Mouse (Mus musculus) lung, adult 2 months (tissue): Measurements from ENCODE around the gene Lgr5. TPM values are rescaled to one million over a fixed set of nuclear protein-coding genes. Genes with fewer than 3 reads are reported as not detected.

ENCODE experiments used
- DNase-seq: peaks from one replicate; pipeline ENCODE4 v3.0.0; 2022
- H3K4me1 ChIP-seq: fragments of 200-500 bp; 2 replicates; pipeline ENCODE4 v1.6.1; 2011; ENCODE audit warnings: low read length; ENCODE audit not compliant: control insufficient read depth, insufficient read depth
- H3K4me3 ChIP-seq: fragments of 200-500 bp; replicated peaks from 2 replicates; pipeline ENCODE3; 2011; ENCODE audit warnings: low read depth, mild to moderate bottlenecking, control low read depth, low read length; ENCODE audit errors: extremely low read depth
- CTCF ChIP-seq: fragments of 200-500 bp; IDR thresholded peaks from 2 replicates; pipeline ENCODE4 v1.5.1; 2011; ENCODE audit warnings: mild to moderate bottlenecking, low read length, control low read depth; ENCODE audit not compliant: insufficient read depth
- POLR2A ChIP-seq: fragments of 200-500 bp; IDR thresholded peaks from 2 replicates; pipeline ENCODE4 v1.6.1; 2011; ENCODE audit warnings: low read depth, mild to moderate bottlenecking, control low read depth, low read length, borderline replicate concordance; ENCODE audit errors: extremely low read depth
- WGBS: fragments of 180-500 bp; shearing (Covaris S2); methylation state at CpG from one replicate; pipeline ENCODE4 v1.1.7; 2018; 5-methylcytosine and 5-hydroxymethylcytosine counted together
- polyA plus RNA-seq: library from polyadenylated mRNA; depleted of rRNA; stranded (reverse); fragments of >200 nt; gene quantifications from 2 replicates; pipeline ENCODE4 v1.2.3, GENCODE M21; 2012

Lgr5 gene
- polyA plus RNA-seq, 1 experiment = 0.43 TPM

DNA sequence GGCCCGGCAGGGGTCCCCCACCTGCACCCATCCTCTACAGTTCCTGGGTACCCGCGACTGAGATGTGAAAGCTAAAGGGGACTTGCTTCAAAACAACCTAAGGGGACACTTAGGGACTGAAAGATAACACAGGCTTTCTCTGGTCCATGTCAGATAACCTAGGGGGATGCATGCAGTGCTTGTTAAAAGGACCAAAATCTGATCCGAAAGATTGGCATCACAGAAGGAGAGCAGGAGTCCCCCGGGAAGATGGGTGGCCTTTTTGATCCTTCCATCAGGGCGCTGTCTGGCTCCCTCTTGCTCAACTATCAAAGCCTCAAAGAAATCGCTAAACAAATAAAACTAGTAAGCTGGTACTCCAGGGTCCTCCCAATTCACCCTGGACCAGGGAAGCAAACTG, 399 bp upstream of the Lgr5 start:
- Histone ChIP-seq H3K4me3 (no peak overlapping the region), H3K4me1 (peaks cover 8% of the 10 kb centered on the region; the same call in 1 of the 2 replicates)
- no peak for TF ChIP-seq CTCF
- no peak for TF ChIP-seq POLR2A
- no peak for DNase-seq
- WGBS = 3% methylated on average over 7 of the region's 7 CpGs

DNA sequence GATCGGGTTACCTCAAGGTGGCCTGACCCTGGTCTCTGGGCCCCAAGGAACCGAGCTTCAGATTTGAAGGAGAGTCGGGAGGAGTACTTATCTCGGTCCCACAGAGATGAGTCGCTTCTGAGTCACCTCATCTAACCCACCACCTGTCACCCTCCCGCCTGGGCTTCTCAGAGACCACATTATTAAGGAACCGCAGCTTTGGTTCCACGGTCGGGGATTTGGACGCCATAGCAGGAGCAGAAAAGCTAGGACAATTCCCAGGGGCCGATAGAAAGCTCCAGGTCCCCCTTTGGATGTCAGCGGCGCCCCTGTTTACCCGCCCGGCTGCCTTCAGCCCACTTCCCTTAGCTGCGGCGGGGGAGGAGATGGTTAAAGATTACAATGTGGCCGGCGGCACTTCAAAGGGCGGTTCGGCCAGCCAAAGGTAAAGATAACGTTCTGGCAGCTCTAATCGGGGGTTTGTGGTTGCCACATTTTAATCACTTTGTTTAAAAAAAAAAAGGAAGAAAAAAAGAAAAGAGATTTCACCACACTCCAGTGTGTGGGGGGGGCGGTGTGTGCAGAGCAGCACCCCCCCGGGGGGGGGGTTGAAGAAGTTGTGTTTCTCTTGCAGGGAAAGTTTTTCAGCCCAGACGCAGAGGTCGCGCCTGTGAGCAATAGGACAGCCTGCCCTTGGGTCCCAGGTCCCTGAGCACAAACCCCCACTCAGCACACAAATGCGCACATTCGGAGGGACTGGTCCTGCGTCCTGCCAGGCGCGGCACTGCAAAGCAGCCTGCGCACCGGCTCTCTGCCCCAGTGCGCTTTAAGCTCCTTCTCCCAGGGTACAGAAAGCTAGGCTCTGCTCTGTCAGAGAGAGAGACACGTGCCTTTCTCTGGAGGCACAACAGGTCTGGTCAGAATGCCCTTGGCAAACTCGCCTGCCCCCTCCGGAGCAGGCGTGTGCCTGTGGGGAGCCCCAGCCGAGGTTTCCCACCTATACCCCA, 1.0 kb downstream of the Lgr5 start:
- H3K4me3 ChIP-seq = no peak overlapping the region
- peaks cover 8% of the 10 kb centered on the region; the same call in 1 of the 2 replicates for H3K4me1 ChIP-seq
- peak; percentile 5 for DNase-seq
- 1% methylated on average over 41 of the region's 41 CpGs for WGBS
- no peak for TF ChIP-seq CTCF

DNA sequence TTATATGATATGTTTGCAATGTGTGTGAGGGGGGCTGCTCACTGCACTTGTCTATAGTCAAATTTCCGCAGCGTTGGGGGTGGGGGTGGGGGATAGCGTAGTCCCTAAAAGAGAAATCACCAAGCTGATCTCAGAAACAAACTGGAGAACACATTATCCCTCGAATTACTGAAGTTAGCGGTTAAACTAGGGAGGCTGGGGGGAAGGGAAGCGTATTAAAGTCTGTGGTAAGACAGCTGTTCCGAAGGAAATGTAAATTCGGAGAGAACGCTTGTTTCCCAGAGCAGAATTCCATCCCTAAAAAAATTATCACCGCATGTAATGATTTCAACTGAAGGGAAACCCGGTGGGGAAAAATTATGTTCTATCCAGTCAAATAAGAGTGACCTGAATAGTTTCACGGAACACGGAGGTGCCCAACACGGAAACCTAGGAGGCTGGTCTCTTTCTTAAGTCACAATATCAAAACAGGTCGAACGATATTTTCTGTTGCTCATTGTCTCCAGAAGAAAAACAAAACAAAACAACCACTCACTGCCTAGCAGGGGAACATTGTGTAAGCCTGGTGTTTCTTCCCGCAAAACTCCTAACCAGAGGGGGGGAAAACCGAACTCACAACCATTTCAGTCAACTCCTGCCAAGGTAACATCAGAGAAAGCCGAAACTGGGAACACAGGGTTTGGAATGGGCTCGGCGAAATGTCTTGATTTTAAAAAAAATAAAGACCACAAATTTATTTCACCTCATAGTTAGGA, 1.9 kb downstream of the Lgr5 start:
- TF ChIP-seq POLR2A (no peak), CTCF (no peak)
- WGBS = 3% methylated on average over 21 of the region's 21 CpGs

DNA sequence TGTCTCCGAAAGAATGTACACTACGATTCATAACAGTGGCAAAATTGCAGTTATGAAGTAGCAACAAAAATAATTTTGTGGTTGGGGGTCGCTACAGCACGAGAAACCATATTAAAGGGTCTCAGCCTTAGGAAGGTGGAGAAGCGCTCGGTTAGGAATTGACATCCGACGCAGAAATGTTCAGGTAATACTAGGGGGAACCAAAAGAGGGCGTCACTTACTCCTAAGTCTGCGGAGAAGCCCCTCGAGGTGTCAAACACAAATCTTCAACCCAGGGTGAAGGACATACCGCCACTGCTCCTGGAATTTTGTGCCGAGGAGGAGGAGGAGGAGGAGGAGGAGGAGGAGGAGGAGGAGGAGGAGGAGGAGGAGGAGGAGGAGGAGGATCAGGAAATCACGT, 2.9 kb downstream of the Lgr5 start:
- WGBS = 24% methylated on average over 13 of the region's 14 CpGs
- TF ChIP-seq CTCF = no peak
- no peak for TF ChIP-seq POLR2A
- H3K4me3 ChIP-seq = no peak overlapping the region
- DNase-seq = no peak
- H3K4me1 ChIP-seq = peaks cover 8% of the 10 kb centered on the region

More for the DNA sequence above, 1.9 kb downstream of the Lgr5 start:
- no peak for DNase-seq
- Histone ChIP-seq H3K4me3 (no peak overlapping the region), H3K4me1 (peaks cover 8% of the 10 kb centered on the region; the same call in 1 of the 2 replicates)

DNA sequence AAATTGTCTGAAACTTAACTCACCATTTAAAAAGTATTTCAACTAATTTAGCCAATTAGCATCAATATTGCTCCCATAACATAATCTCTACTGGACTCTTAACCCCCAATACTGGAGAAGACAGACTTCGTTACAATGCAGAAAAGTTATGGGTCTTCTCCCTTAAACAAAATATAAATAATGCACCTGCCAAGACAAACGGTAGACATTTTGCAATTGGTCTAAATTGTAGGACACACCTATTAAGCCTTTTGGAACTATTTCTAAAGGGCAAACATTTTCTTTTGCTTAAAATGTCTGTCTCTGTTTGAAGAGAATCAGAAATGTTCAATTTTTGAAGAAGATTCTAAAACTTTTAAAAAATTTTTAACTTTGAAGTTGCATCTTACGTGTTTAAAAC, 4.5 kb downstream of the Lgr5 start:
- TF ChIP-seq CTCF (no peak), POLR2A (no peak)
- H3K4me3 ChIP-seq = no peak overlapping the region
- WGBS = 80% methylated on average over 3 of the region's 3 CpGs
- no peak for DNase-seq
- H3K4me1 ChIP-seq = peaks cover 8% of the 10 kb centered on the region

DNA sequence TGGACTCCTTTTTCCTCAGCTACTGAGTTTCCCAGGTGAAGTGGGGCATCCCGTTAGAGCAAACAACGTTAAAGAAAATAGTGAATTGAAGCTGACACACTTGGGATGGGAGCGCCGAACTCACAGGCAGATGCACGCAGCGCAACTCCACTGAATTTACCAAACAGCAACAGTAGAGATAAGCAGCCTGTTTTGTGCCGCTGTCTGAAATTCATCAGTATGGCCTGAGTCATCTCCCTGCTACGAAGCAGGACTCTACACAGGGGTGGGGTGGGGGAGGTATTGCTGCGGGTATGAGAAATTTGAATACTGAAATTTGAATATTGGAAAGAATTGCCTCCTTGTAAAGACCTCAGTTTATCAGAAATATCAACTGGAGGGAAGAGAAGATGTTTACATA, 5.6 kb downstream of the Lgr5 start:
- TF ChIP-seq POLR2A (no peak), CTCF (no peak)

DNA sequence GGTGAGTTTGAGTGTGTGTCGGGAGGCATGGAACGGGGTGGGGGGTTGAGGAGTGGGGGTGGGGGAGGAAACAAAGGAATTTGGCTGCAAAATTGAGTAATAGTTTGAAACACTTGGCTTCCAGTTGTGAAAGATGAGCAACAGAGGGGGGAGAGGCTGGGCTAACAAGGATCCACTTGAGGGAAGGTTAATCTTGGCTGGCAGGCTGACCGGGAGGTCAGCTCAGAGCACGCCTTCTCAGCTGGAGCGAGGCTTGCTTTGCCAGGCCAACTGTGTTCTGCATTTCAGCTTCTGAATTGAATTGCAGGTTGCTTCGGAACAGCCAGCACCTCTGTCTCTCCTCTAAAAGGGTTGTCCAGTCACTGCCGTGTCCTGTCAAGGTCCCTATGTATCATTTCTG, 8.1 kb downstream of the Lgr5 start:
- WGBS = 29% methylated on average over 7 of the region's 7 CpGs
- H3K4me3 ChIP-seq = no peak overlapping the region
- H3K4me1 ChIP-seq = no peaks in the 10 kb centered on the region; the same call in 1 of the 2 replicates
- TF ChIP-seq CTCF = no peak
- TF ChIP-seq POLR2A = no peak
- DNase-seq = no peak

More for the DNA sequence above, 5.6 kb downstream of the Lgr5 start:
- H3K4me1 ChIP-seq = peaks cover 3% of the 10 kb centered on the region; the same call in 1 of the 2 replicates
- 76% methylated on average over 9 of the region's 9 CpGs for WGBS
- H3K4me3 ChIP-seq = no peak overlapping the region
- DNase-seq = no peak

DNA sequence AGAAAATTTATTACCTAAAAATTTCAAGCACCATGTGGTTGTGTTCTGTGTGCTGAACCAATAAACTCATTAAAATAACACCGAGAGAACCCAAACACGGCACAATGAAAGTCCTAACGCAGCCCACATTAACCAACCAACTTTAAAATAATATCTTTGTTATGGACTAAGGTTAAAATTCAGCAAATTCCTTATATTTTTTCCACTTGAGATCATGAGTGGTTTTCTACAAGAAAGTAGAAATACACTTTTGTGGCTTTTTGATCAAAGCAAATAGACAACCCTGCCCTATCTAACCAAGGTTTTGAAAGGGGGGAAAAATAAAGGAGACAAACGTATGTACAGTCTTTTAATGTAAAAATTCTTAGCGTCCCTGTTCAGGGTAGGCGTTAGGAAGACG, 8.5 kb downstream of the Lgr5 start:
- WGBS = 59% methylated on average over 7 of the region's 7 CpGs
- TF ChIP-seq POLR2A (no peak), CTCF (no peak)
- no peak for DNase-seq
- Histone ChIP-seq H3K4me3 (no peak overlapping the region), H3K4me1 (no peaks in the 10 kb centered on the region; the same call in 1 of the 2 replicates)

DNA sequence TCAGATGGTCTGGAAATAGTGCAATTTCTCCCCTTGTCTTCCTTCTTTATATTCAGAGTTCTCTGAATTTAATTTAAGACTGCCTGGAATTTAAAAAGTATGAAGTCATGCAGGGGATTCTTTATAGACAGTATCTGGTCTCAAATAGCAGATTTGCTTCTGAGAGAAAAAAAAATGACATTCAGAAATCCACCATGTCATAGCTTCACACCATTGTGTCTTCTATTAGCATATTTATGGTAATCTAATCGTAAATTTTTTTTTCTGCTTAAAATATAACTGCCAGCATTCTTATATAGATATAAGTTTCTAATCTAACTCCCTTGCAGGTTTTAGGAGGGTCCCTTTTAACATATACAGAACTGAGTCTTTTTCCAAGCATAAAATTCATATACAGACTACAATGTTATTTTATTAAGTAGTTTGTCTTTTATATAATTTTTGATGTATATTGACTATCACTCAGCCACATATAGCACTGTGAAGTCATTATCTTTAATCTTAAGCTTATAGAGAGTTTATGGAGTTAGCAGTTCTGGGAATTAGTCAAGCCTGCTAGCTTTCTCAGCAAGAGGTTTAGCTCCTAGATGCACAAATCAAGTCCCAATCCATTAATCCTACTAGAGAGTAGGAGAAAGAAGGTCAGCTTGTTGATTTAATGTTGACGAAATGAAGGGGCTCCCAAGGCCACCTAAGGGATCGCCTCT, 15.7 kb downstream of the Lgr5 start:
- Histone ChIP-seq H3K4me1 (no peaks in the 10 kb centered on the region), H3K4me3 (no peak overlapping the region)
- no peak for TF ChIP-seq CTCF
- TF ChIP-seq POLR2A = no peak
- WGBS = 45% methylated on average over 3 of the region's 3 CpGs
- no peak for DNase-seq
